Mouse (Mus musculus): ENCODE measurements around the gene Olfr688.

The Olfr688 gene

DNA sequence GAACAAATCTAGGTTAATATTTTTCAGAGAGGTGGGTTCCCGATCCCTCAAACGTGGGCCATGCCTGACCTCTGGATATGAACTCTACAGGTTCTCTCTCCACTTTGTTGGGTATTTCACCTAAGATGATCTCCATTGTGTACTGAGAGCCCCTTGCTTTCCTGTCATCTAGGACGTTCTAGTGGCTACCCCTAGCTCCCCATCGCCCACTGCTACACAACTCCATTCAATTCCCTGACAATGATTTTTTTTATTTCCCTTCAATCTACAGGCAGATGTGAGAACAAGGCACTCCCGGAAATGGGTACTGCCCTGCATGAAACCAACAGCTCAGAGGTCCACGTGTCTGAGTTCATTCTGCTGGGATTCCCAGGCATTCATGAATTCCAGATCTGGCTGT is at the start of gene Olfr688:
Gene Olfr688, plus strand, starts transcription at position 301 of the 400 bp plus-strand sequence.
- no peak for DNase-seq (ENCODE audit: low read depth, low spot score)

- no peak for DNase-seq (ENCODE audit: low read depth, low spot score)
Measured at GRCm38 (mm10) chr7:105247671-105248070, 40.2 kb upstream of the Olfr688 start.

DNA sequence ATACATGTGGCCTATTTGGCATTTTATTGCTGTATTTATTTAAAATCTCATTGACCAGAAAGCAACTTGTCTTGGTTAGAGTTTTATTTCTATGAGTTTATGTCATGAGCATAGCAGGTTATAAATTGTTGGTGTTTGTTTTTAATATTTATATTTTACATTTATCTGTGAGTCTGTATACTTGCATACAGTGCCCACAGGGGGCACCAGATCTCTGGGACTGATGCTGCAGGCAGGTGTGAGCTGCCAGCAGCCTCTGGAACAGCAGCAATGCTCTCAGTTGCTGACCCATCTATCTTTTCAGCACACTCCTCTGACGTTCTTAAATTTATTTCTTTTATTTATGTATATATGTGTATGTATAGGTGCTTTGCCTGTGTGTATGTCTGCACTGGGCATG is 39.7 kb upstream of the Olfr688 start:
- no peak for DNase-seq (ENCODE audit: low read depth, low spot score)

DNA sequence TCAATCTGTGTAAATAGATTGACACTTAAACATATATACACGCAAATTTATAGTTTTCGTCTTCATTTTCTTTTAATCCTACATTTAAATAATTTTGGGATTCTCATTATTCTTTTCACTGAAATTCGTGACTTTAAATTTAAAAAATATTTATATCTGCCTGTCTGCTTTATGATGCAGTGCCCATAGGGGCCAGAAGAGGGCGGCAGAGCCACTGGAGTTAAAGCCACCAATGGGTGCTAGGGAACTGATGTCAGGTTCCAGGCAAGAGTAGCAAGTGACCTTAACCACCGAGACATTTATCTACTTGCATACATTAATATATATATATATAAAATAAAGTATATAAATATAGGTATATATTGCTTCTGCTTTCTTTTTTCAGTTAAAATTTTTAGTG is 31.2 kb upstream of the Olfr688 start:
- DNase-seq (ENCODE audit: low read depth, low spot score), result no peak

- DNase-seq (ENCODE audit: low read depth, low spot score), result no peak
Measured at GRCm38 (mm10) chr7:105272426-105272825, 15.5 kb upstream of the Olfr688 start.

DNA sequence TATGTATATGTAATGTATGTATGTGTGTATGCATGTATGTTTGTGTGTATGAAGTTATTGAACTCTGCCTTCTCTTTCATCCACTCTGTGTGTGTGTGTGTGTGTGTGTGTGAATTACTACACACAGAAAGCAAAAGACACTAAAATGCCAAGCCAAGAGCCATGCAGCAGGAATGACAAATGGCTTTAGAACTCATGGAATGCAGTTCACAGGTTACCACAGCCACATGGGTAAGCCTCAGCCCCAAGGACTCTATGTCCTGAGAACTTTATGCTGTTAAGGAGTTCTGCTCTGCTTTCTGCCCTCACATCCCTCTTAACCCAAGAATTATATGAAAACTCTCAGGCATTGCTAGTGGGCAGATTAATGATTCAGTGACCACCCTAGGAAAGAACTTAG is 2.2 kb downstream of the Olfr688 start:
- no peak for DNase-seq (ENCODE audit: low read depth, low spot score)

- no peak for DNase-seq (ENCODE audit: low read depth, low spot score)
Measured at GRCm38 (mm10) chr7:105310865-105311264, 23.0 kb downstream of the Olfr688 start, which contains the start of gene Olfr689. Olfr689 (plus strand) TSS chr7:105311165.

GRCm38 (mm10) chr7:105325302-105325701 is 37.4 kb downstream of the Olfr688 start:
- DNase-seq (ENCODE audit: low read depth, low spot score), result no peak

DNA sequence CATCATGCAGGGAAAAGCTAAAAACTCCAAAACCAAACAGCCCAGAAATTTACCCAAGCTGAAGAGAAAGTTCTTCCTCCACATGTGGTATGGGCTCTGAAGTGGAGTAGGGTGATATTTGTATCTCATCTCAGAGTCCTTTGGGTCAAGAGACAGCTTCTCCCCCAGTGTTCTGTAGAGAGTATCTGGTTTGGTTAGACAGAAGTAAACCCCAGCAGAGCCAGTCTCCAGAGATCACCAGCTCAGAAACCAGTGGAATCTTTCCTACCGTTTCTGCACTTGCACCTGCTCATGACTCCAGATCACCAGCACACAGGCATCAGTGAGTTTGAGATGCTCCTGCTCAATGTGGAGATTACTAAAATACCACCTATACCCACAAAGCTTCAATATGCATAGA is 46.1 kb downstream of the Olfr688 start, which contains the start of gene Olfr690:
Gene Olfr690, minus strand, starts transcription at position 101 of the 400 bp plus-strand sequence.
- DNase-seq (ENCODE audit: low read depth, low spot score), result no peak
